Mouse (Mus musculus) heart, postnatal 36 days (tissue): Measurements from ENCODE around the gene Mesd. TPM values are rescaled to one million over a fixed set of nuclear protein-coding genes. Genes with fewer than 3 reads are reported as not detected.
"Not testable (repeated sequence)": the region's sequence is repeated elsewhere in the genome, so short reads cannot be mapped to it uniquely, and the experiment has no call there.

ENCODE experiments used
- DNase-seq, 2 experiments: peaks; one replicate each; pipeline ENCODE4 v3.0.0; 2021 to 2022
- intact Hi-C: fragments of 180-260 bp; cut with DNase I; formaldehyde crosslinking; loops from one replicate; pipeline ENCODE4 v1.15.1; 2025
- total RNA-seq, 2 experiments: library from RNA; stranded (reverse); gene quantifications; 2 replicates each; pipeline ENCODE4 v1.2.3; 2021

Mesd gene
- total RNA-seq, 2 experiments from 2014 or later = 47.6 to 50.3 TPM

DNA sequence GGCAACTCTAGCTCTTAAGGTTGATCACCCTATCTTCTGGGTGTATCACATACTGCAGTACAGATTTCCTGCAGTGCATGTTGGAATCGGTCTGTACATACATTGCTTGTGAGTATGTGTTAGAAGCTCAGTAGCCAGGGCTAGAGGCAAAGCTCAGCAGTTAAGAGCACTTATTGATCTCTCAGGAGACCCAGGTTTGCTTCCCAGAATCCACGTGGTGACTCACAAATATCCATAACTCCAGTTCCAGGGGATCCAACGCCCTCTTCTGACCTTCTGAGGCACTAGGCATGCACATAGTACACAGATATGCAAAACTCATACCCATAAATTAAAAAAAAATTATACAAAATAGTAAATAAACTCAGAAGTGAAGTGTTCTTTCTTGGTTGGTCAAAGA lies 7.2 kb upstream of the Mesd start:
- intact Hi-C loops = no loop called here
- no peak for DNase-seq

DNA sequence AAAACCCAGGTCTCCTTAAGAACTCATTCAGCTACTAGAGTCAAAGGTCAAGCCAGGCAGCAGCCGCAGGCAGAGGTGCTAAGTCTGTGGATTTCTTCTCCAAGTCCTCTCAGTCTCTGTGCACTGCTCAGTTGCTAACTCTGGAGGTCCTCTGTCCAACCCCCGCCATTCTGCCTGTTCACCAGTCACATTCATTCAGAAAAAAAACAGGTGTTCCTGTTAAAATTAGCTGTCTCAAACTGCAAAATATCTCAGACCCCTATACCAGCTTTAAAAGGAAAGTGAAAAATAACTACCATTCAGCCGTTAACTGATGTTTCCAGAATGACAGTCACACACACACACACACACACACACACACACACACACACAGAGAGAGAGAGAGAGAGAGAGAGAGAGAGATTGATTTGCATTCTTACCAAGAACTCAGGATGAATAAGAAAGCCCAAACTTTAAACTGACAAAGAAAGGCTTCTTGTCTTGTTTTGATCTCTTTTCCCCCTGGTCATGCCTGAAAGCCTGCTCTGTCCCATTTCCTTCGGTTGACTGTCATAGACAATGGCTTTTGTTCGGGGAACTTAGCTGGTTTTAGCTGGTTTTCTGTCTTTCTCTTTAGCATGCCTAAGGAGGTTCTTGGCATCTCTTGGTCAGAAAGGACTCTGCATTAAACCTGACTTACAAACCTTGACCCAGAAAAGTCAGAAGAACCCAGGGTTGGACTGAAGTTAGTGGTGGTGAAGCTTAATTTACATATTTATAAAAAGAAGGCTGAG lies 5.4 kb upstream of the Mesd start:
- intact Hi-C loops = no loop called here

DNA sequence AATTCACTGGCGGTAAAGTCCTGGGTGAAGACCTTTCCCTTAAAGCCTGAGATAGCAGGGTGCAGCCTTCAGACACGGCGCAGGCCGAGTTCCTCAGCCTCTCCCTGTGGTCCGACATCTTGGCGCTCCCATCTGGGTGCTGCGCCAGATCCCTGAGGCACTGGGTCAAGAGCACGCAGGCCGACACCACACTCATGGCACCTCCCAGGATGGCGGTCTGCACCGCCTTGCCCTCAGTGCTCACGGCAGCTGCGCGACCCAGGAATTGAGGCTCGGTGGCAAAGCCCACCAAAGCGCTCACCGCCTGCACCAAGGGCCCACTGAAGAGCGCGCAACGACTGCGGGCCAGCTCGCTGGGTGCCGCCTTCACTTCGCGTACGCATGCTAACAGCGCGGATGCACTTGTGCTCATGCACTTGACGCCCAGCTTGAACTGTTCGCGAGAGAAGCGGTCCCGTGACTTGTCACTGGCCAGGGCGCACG lies 2.1 kb upstream of the Mesd start:
- DNase-seq = no peak
- intact Hi-C loops = loop anchor here (5.0 kb wide), 4 partner anchors 40 to 1015 kb away; partner anchors contain the start of gene Mex3b

More for the DNA sequence above, 5.4 kb upstream of the Mesd start:
- DNase-seq = no peak

DNA sequence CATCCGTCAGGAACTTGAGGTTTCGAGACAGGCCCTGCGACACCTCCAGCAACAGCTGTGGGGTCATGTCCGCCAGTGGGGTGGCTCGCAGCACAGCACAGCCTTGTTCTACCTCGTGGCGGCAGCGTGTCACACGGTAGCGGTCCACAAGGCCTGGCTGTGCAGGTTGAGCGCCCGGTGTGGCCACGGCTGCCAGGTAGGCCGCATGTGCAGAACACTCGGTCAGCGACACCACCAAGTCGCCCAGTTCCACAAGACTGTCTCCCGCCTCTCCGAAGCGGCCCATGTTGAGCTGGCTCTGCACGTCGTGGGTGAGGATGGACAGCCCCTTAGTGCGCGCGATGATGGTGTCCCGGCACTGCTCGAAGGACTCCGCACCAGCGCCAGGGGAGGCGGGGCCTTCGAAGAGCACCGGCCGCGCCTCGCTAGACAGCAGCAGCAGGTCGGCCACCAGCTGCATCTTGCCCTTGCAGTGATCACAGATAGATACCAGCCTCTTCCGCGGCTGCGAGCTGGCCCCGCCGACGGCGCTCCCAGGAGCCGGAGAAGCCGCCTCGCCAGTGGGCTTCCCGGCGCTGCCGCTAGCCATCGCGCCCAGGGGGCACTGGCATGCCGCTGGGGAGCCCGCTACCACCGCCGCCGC lies 1.5 kb upstream of the Mesd start:
- intact Hi-C loops = loop anchor here (5.0 kb wide), 4 partner anchors 40 to 1015 kb away; partner anchors contain the start of gene Mex3b
- peak; percentile 58 to 73 for DNase-seq

DNA sequence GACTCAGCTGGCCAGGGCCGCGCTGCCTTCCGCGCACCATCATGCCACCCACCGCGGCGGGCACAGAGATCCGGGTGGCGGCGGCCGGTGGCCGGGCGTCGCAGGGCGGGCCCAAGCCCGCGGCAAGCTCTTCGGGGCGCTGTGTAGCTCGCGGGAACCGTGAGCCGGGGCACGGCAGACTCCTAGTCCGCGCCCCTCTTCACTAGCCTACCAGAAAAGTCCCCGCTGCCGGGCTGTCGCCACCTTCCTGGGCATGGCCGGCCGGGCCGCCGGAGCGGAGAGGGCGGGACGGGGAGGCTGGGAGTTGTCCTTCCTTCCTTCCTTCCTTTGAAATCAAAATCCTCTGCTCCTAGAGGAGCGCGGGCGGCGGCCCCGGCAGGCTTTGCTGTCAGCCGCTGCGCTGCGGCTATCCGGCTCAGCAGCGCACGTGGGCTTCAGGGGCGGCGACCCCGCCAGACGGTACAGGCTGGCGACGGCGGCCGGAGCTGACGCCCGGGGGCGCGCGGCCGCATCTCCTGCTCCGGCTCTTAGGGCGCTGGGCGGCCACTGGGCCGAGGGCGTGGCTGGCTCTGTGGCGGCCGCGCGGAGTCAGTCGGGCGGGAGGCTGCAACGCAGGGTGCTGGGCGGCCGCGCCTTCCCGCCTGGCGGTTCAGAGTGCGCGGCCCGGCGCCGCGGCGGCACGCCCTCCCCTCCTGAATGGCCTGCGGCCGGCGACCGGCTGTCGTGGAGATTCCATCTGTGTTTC lies 818 bp upstream of the Mesd start:
- DNase-seq = peak; percentile 72 to 81
- intact Hi-C loops = loop anchor here (1.0 to 5.0 kb wide), 6 partner anchors 41 to 1016 kb away; partner anchors contain the start of gene Mex3b

DNA sequence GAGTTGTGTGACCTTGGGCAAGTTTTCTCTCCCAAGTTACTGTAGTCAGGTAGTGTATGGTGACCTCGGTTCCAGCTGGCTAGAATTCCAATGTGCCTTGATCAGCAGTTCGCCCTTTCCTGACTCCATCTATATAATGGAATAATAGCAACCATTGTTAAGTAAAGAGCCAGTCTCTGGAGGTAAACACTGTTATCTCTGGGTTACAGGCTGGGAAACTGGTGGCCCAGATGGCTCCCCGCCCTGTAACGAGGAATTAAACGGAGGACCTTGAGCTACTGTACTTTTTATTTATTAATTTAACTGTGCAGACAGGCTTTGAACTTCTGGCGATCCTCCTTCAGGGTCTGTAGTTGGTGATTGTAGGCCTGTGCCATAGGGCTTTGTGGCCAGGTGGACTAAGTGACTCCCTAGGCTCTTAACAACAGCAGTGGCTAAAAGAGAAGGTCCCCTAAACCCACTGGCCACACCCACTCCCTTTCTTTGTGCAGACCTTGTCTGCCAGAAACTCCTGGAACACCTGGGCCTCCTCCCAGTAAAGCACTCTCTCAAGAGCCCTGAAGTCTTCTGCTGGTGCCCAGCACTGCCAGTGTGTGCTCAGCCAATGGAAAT lies 761 bp downstream of the Mesd start:
- DNase-seq = no peak
- intact Hi-C loops = loop anchor here (1.0 to 5.0 kb wide), 6 partner anchors 43 to 1018 kb away; partner anchors contain the start of gene Mex3b

DNA sequence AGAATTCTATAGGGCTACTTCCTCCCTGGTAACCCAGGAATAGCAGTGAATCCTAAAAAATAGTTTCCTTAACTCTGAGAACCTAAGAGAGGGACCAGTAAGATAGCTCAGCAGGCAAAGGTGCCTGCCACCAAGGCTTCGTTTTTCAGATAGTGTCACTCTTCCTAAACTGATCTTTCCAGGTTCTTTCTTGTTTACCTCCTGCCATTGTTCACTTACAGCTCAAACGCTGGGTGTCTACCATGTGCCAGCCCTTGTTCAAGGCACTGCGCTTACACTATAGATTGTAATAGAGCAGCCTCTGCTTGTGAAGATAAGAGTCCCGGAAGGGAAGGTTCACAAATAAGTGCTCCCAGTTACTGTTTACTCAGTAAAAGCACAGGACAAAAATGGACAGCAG lies 1.6 kb downstream of the Mesd start:
- intact Hi-C loops = loop anchor here (2.0 kb wide), 2 partner anchors 189 to 219 kb away; no protein-coding TSS in a partner anchor
- DNase-seq = no peak

DNA sequence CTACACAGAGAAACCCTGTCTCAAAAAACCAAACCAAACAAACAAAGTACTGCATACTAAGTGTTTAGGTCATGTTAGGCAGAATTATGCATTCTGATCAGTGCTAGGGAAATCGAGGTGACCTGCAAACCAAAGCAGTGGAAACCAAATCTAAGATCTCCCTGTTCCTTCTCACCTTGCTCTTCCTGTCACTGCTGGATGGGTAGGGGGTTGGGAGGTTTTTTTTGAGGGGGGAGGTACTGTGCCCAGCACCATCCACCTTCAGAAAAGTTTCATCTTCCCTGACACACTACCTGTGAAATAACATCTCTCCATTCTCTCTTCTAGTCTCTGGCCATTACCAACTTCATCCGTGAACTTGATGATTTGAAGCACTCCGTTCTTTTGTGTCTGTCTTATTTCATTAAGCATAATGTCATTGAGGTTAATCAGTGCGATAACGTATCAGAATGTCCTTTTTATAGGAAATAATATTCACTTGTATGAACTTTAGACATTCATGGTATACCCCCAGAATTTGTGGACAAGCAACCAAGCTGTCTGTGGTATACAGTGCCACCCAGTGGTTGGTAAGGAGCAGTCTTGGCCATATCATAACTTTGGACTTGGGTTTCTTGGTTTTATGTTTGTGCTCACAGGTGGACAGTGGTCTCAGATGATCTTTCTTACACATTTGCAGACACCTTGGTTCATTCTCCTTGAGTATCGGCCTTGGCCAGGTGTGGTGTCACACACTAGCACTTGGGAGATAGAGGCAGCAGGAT lies 2.3 kb downstream of the Mesd start:
- DNase-seq = no peak
- intact Hi-C loops = loop anchor here (2.0 kb wide), 1 partner anchor 190 kb away; no protein-coding TSS in a partner anchor

DNA sequence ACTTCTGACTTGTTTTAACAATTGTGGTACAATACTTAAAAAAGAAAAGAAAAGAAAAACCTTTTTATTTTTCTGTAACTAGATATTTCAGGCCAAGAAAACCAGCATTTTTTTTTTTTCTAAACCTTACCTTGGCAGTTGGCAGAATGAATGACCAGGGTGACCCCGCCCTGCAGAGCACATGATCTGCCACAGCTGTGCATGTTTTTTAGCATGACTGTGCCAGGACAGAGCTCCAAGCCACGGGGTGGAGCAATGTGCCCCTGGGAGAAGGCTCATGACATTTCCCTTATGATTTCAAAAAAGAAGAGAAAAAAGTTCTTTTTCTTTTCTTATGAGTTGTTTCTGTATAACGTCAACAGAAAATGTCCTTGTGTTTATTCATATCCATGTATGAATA lies 5.1 kb downstream of the Mesd start:
- intact Hi-C loops = no loop called here
- peak; percentile 45 to 52 for DNase-seq

DNA sequence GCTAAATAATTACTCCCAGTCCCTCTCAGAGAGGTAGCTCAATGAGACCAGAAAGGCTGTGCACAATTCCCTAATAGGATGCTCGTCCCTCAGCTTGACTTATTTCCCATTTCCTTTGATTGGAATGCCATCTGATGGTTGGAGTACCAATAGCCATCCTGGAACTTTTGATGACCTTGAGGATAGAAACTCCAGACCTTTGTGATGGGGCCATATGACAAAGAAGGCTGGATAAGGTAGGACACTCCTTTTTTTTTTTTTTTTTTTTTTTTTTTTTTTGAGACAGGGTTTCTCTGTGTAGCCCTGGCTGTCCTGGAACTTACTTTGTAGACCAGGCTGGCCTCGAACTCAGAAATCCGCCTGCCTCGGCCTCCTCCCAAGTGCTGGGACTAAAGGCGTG lies 5.7 kb downstream of the Mesd start:
- intact Hi-C loops = loop anchor here (5.0 kb wide), 1 partner anchor 262 kb away; the partner anchor contains the start of gene Abhd17c

DNA sequence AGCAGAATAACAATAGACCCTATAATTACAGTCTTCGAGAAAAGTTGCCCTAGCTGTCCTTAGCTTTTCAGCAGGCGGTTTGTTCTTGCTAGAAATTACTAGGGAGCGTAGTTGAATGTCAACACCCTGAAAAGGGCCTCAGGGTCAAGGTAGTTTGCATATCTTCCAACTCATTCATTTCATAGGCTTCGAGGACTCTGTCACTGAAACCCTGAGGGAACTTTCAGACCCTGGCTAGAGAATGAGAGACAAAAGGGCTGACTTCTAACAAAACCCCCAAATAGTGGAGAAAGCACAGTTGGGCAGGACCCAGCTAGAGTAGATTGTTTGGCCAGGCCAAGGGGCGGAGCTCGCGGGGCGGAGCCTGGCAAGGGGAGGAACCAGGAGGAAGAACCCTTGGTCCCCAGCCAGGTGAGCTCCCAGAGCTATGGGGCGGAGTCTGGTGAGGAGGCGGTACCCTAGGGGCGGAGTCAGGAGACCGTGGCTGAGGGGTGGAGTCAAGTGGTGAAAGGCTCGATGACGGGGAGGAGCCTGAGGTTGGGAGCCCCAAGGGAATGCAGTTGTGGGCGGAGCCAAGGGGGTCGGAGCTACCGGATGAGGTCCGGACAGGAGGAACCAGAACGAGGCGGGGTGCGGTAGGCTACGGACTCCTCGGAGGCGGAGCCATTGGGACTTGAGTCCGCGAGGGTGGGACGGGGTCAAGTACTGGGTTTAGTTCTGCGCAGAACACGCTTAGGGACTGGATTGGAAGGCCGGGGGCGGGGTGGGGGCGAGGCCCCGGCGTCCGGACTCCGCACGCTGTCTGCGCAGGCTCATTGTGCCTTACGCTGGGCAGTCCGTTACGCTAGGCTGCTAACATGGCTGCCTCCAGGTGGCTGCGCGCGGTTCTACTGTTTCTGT lies 7.4 kb downstream of the Mesd start:
- intact Hi-C loops = loop anchor here (5.0 kb wide), 1 partner anchor 261 kb away; the partner anchor contains the start of gene Abhd17c
- peak; percentile 100 for DNase-seq

More for the DNA sequence above, 5.7 kb downstream of the Mesd start:
- not testable (repeated sequence) for DNase-seq

DNA sequence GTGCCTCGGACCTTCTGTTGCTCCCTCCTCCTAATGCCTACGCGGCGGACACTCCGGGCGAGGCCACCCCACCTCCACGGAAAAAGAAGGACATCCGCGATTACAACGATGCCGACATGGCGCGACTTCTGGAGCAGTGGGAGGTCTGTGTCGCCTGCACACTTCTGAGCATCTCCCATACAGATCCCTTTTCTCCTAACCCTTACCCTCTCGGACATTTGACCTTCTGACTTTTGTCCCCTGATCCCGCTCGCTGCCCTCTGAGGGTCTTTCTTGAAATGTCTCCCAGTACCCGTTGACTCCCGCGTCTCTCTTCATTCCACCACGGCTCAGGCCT lies 8.0 kb downstream of the Mesd start:
- intact Hi-C loops = loop anchor here (5.0 kb wide), 1 partner anchor 260 kb away; the partner anchor contains the start of gene Abhd17c

DNA sequence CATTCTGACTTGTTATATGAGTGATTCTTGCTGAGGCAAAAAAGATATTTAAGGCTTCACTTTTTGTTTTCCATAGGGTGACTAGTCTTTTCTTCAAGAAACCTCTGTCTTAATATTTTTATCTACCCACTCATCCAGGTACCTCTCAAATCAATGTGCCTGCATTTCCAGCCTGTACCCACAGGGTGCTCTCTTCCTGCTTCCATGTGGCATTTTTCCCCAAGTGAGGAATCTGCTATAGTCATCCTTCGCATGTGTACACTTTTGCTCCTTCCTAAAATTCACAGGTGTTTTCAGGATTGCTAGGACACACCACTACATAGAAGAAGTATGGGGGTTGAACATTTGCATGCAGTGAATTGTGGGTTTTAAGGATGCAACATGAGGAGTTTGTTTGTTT lies 10.1 kb downstream of the Mesd start:
- no peak for DNase-seq
- intact Hi-C loops = loop anchor here (5.0 kb wide), 1 partner anchor 258 kb away; the partner anchor contains the start of gene Abhd17c

More for the DNA sequence above, 8.0 kb downstream of the Mesd start:
- DNase-seq = no peak

DNA sequence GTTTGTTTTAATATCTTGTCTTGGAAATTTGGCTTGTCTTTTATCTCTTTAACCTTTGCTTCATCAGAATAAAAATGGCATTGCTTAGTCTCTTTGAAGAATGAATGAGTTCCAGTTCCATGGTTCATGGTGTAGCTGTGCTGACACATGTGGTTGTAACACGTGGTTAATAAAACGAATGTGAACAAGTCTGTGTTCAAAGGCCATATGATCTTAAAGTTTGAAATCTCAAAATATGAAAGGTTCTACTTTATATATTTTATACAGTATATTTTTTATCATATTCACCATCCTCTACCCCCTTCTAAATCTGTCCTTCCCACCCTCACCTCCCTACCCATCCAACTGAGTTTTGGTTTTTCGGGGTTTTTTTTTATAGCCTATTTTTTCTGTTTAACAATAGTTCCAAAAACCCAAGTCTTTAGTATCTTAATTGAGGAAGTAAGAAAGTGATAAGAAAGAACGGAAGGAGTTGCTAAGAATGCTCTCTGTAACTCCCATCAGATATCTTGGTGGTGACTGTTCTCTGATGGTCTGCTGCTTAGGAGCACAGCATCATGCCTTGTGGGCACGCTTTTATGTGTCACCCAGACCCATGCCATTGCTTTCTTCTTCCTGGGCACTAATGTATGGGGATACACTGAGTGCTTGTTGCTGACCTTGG lies 11.9 kb downstream of the Mesd start:
- no peak for DNase-seq

DNA sequence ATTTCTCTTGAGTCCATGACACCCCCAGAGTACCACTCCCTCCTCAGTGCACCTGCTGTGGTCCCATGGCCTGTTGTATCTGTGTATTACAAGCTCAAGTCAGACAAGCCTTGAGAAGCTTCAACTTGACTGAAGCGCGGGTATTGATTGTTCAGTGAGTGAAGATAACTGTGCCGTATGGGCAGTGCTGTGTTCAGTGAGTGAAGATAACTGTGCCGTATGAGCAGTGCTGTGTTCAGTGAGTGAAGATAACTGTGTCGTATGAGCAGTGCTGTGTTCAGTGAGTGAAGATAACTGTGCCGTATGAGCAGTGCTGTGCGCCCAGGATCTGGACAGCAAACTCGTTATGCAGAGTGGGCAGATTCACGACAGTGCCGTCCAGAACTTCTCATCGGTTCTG lies 14.0 kb downstream of the Mesd start:
- intact Hi-C loops = no loop called here
- no peak for DNase-seq

More for the DNA sequence above, 11.9 kb downstream of the Mesd start:
- intact Hi-C loops = no loop called here

DNA sequence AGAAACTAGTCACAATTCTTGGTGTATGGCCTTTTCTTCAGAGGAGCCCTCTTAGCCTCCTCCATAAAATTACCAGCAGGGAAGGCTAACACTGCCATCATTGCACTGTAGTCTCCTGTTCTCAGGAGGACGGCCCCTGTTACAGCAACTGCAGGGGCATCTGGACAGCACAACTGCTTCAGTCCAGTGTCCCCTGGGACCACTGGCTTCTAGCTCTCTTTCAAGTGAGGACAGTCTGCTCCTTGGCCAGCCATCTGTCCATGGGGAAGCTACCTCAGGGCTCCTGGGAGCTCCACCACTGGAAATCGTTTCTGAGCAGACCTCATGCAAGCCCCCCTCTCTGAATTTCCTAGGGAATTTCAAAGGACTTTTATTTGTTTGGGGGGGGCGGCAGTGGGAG lies 16.3 kb downstream of the Mesd start:
- DNase-seq = no peak
- intact Hi-C loops = no loop called here

DNA sequence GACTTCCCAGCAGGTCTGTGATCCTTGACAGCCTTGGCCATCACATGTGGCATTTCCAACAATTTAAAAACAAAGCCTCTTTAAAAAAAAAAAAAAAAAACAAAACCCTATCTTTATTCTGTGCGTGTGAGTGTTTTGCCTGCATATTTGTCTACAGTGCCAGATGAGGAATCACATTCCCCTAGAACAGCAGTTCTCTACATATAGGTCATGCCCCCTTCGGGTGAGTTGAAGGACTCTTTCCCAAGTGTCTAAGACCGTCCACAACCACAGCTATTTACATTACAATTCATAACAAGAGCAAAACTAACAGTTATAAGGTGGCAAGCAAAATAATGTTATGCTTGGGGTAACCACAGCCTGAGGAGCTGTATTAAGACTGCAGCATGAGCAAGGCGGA lies 17.2 kb downstream of the Mesd start:
- intact Hi-C loops = no loop called here
- DNase-seq = no peak
